In the genomic region with DNA sequence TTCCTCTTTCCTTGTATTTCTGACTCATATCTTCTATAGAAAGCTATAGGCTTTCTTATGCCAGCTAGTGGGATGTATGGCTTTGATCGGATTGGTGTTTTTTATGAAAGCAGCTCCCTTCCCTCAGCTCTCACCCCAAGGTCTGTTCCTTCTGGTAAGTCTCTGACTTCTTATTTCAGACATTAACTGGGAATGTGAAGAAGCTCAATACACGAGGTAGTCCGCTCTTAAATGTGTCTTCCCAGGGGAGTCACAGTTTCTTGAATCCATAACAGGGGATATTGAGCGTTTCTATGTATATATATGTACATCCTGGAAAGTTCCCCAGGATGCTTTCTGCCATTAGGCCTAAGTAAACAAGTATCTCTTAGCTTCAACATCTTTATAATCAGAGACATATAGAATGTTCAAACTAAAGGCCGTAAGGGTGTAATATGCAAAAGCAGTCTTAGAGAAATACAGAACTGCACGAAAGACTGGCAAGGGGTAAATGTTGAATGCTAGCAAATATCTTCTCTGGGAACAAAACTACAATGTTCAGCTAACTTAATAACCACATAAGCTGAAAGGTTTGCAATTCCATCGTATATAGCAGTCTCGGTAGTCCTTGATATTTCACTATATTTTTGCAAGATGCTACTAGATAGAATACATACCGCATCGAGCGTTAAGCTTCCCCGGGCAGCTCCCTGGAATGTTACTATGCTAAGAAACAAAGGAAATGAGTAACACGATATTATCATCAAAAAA, we compare ENCODE assay signal across 8 mouse cellular contexts. TPM values are rescaled to one million over a fixed set of nuclear protein-coding genes. Genes with fewer than 3 reads are reported as not detected.
DNase-seq lines count a peak whose midpoint lies in the region; ATAC-seq and TF ChIP-seq lines count a peak whose summit lies in the region.

No protein-coding gene starts in this region.

- ATAC-seq in lung, embryonic 14.5 days (ENCODE audit: insufficient read depth) = no peak
- no peak for ATAC-seq in hindbrain, postnatal 0 days

- H3K4me2 ChIP-seq in lung, embryonic 14.5 days = peak overlapping the region; percentile 61
- H3K4me2 ChIP-seq in hindbrain, postnatal 0 days (ENCODE audit: low read depth, low read length) = peak overlapping the region; percentile 97
- peak overlapping the region; percentile 73 for H3K4me2 ChIP-seq in myocyte (ENCODE audit: low read depth)

- H3K79me2 ChIP-seq in myocyte (ENCODE audit: control insufficient read depth, insufficient read depth) = no peaks in the 10 kb centered on the region

- no peaks in the 10 kb centered on the region for H3K9me3 ChIP-seq in lung, embryonic 14.5 days (ENCODE audit: low read depth, low read length)
- no peaks in the 10 kb centered on the region for H3K9me3 ChIP-seq in hindbrain, postnatal 0 days (ENCODE audit: low read length)

- 36% methylated on average over 13 of the region's 13 CpGs for WGBS in lung, embryonic 14.5 days
- WGBS in hindbrain, postnatal 0 days = 49% methylated on average over 13 of the region's 13 CpGs

- no peaks in the 10 kb centered on the region; the same call in 1 of the 2 replicates for H3K36me3 ChIP-seq in lung, embryonic 14.5 days (ENCODE audit: insufficient read depth)
- no peaks in the 10 kb centered on the region for H3K36me3 ChIP-seq in hindbrain, postnatal 0 days (ENCODE audit: insufficient read depth, low read length)
- no peaks in the 10 kb centered on the region for H3K36me3 ChIP-seq in myocyte (ENCODE audit: control insufficient read depth, insufficient read depth)

- TF ChIP-seq CTCF in lung, embryonic 14.5 days (IDR thresholded peaks at IDR 0.05; ENCODE audit: low read depth) = no peak
- TF ChIP-seq CTCF in cortical plate, adult 2 months (IDR thresholded peaks at IDR 0.05; ENCODE audit: extremely low read depth, insufficient read depth, low read length) = no peak
- TF ChIP-seq CTCF in hindbrain, postnatal 0 days (IDR thresholded peaks at IDR 0.05; ENCODE audit: low read depth) = no peak

- no peaks in the 10 kb centered on the region for H3K27me3 ChIP-seq in lung, embryonic 14.5 days (ENCODE audit: insufficient read depth, low read length)
- no peaks in the 10 kb centered on the region for H3K27me3 ChIP-seq in hindbrain, postnatal 0 days (ENCODE audit: insufficient read depth, low read length)
- no peaks in the 10 kb centered on the region for H3K27me3 ChIP-seq in myocyte (ENCODE audit: control insufficient read depth, insufficient read depth, insufficient read length)

- DNase-seq in lung, embryonic 14.5 days = peak; percentile 34
- no peak for DNase-seq in lung, postnatal 14 days
- DNase-seq in hindbrain, postnatal 0 days (ENCODE audit: low spot score) = no peak
- DNase-seq in adrenal gland, postnatal 25 days = no peak
- no peak for DNase-seq in cerebellum, postnatal 14 days
- no peak for DNase-seq in kidney, adult 9 months

- H3K9ac ChIP-seq in lung, embryonic 14.5 days = peak overlapping the region; percentile 46
- peak overlapping the region; percentile 34; the same call in 1 of the 2 replicates for H3K9ac ChIP-seq in hindbrain, postnatal 0 days (replicated peaks; ENCODE audit: low read length)

- H3K4me1 ChIP-seq in lung, embryonic 14.5 days (ENCODE audit: insufficient read depth) = peaks cover 6% of the 10 kb centered on the region
- no peaks in the 10 kb centered on the region for H3K4me1 ChIP-seq in cortical plate, adult 2 months (ENCODE audit: control insufficient read depth, insufficient read depth, low read length)
- H3K4me1 ChIP-seq in hindbrain, postnatal 0 days (ENCODE audit: insufficient read depth, low read length) = peaks cover 4% of the 10 kb centered on the region; the same call in 1 of the 2 replicates

- peak overlapping the region; percentile 61 for H3K4me3 ChIP-seq in lung, embryonic 14.5 days (ENCODE audit: low read depth, low read length)
- H3K4me3 ChIP-seq in cortical plate, adult 2 months (ENCODE audit: insufficient read depth, low read length) = peak overlapping the region; percentile 65
- H3K4me3 ChIP-seq in hindbrain, postnatal 0 days (ENCODE audit: low read length) = peak overlapping the region; percentile 67
- peak overlapping the region; percentile 54 for H3K4me3 ChIP-seq in myocyte

- no peak for TF ChIP-seq POLR2A in cortical plate, adult 2 months (IDR thresholded peaks at IDR 0.05; ENCODE audit: extremely low read depth, insufficient read depth, low read length)
- TF ChIP-seq POLR2A in myocyte (IDR thresholded peaks at IDR 0.05; ENCODE audit: insufficient read length, low read depth) = no peak

- H3ac ChIP-seq in myocyte (ENCODE audit: control insufficient read depth, insufficient read length) = peak overlapping the region; percentile 74

- no peak overlapping the region; the same call in 1 of the 2 replicates for H3K27ac ChIP-seq in lung, embryonic 14.5 days (ENCODE audit: low read depth)
- no peak overlapping the region for H3K27ac ChIP-seq in cortical plate, adult 2 months (ENCODE audit: insufficient read depth, low read length)
- no peak overlapping the region for H3K27ac ChIP-seq in hindbrain, postnatal 0 days

TF ChIP-seq in myocyte, 11 proteins besides CTCF, POLR2A, EP300 and RAD21:
- TF ChIP-seq USF1 (IDR thresholded peaks at IDR 0.05; ENCODE audit: low read depth) = no peak
- TF ChIP-seq POLR2AphosphoS2 (IDR thresholded peaks at IDR 0.05; ENCODE audit: insufficient read length, low read depth) = no peak
- no peak for TF ChIP-seq REST (IDR thresholded peaks at IDR 0.05; ENCODE audit: insufficient read depth, insufficient read length)
- TF ChIP-seq E2F4 (IDR thresholded peaks at IDR 0.05; ENCODE audit: insufficient read depth) = no peak
- TF ChIP-seq TCF12 (IDR thresholded peaks at IDR 0.05; ENCODE audit: insufficient read depth, poor library complexity, severe bottlenecking) = no peak
- no peak for TF ChIP-seq MYOD1 (IDR thresholded peaks at IDR 0.05; ENCODE audit: control insufficient read depth in 1 of 3, insufficient read length in 2 of 3, low read depth in 2 of 3)
- no peak for TF ChIP-seq MYOG (IDR thresholded peaks at IDR 0.05; ENCODE audit: control insufficient read depth in 1 of 3, insufficient read depth in 1 of 3, insufficient read length in 2 of 3, low read depth in 2 of 3)
- TF ChIP-seq CEBPB (IDR thresholded peaks at IDR 0.05; ENCODE audit: insufficient read depth, poor library complexity, severe bottlenecking) = no peak
- TF ChIP-seq MAX (IDR thresholded peaks at IDR 0.05; ENCODE audit: low read depth) = no peak
- TF ChIP-seq SRF (IDR thresholded peaks at IDR 0.05; ENCODE audit: control insufficient read depth, insufficient read length, low read depth) = no peak
- TF ChIP-seq TCF3 (IDR thresholded peaks at IDR 0.05; ENCODE audit: insufficient read length, low read depth) = no peak

RNA-seq across cellular contexts. Expression of gene Fbxo48, which starts 0.8 kb away (rescaled TPM):
- 2.0 and 2.8 TPM in 2 replicates for polyA plus RNA-seq in lung, embryonic 14.5 days (2014; fragmentation: Nextera tagmentation; extraction: Ambion mirVana)
- 0.57 and 0.63 TPM in 2 replicates for polyA plus RNA-seq in cortical plate, adult 2 months (2012; rRNA removed)
- total RNA-seq in hindbrain, postnatal 0 days (2014; rRNA removed) = 0.29 and 0.78 TPM in 2 replicates
- 0.42 and 0.54 TPM in 2 replicates for polyA plus RNA-seq in hindbrain, postnatal 0 days (2015; fragmentation: Nextera tagmentation; extraction: Ambion mirVana)
- 0.60 TPM for polyA plus RNA-seq in myocyte (2012; fragmentation: generic; extraction: Trizol)
- 1.6 and 1.7 TPM in 2 replicates for total RNA-seq in adrenal gland, postnatal 25 days (2021)
